Mouse (Mus musculus) limb, embryonic 15.5 days (tissue): ENCODE measurements around the gene Cdh22. TPM values are rescaled to one million over a fixed set of nuclear protein-coding genes. Genes with fewer than 3 reads are reported as not detected.

Source experiments
- ATAC-seq: fragments of 200-750 bp; cut with Nextera tagmentation; 2 replicates; pipeline ENCODE4 v1.8.0; 2017; ENCODE audit warnings: low read depth, moderate TSS enrichment; ENCODE audit not compliant: insufficient number of reproducible peaks, low FRiP score, low TSS enrichment
- H3K27ac ChIP-seq: fragments of 300-500 bp; sonication (generic); 2 replicates; pipeline ENCODE4 v1.5.1; 2015; ENCODE audit warnings: moderate library complexity, mild to moderate bottlenecking, inconsistent platforms
- H3K27me3 ChIP-seq: fragments of 300-500 bp; sonication (generic); 2 replicates; pipeline ENCODE4 v1.6.1; 2015; ENCODE audit warnings: inconsistent platforms
- H3K36me3 ChIP-seq: fragments of 300-500 bp; sonication (generic); 2 replicates; pipeline ENCODE4 v1.6.1; 2015; ENCODE audit warnings: inconsistent platforms
- H3K4me1 ChIP-seq: fragments of 300-500 bp; sonication (generic); 2 replicates; pipeline ENCODE4 v1.6.1; 2015; ENCODE audit warnings: inconsistent platforms
- H3K4me2 ChIP-seq: fragments of 300-500 bp; sonication (generic); 2 replicates; pipeline ENCODE4 v1.6.1; 2015; ENCODE audit warnings: mild to moderate bottlenecking, inconsistent platforms
- H3K4me3 ChIP-seq: fragments of 300-500 bp; sonication (generic); 2 replicates; pipeline ENCODE4 v1.5.1; 2015; ENCODE audit warnings: mild to moderate bottlenecking, inconsistent platforms
- H3K9ac ChIP-seq: fragments of 300-500 bp; sonication (generic); 2 replicates; pipeline ENCODE4 v1.6.1; 2015; ENCODE audit warnings: inconsistent platforms
- H3K9me3 ChIP-seq: fragments of 300-500 bp; sonication (generic); 2 replicates; pipeline ENCODE4 v1.6.1; 2016; ENCODE audit warnings: inconsistent platforms
- WGBS: fragments of 180-500 bp; shearing (Covaris S2); methylation state at CpG from one replicate; pipeline ENCODE4 v1.1.7; 2015; 5-methylcytosine and 5-hydroxymethylcytosine counted together
- polyA plus RNA-seq: library from polyadenylated mRNA; unstranded; fragments of >200 nt; fragmentation: Nextera tagmentation; extraction: Ambion mirVana; gene quantifications from 2 replicates; pipeline ENCODE4 v1.2.1, GENCODE M21; 2015

Cdh22 gene
- polyA plus RNA-seq, 1 experiment from 2014 or later: 0.19 TPM

- Histone ChIP-seq H3K4me2 (no peak overlapping the region), H3K9me3 (no peaks in the 10 kb centered on the region), H3K27ac (no peak overlapping the region), H3K36me3 (no peaks in the 10 kb centered on the region), H3K27me3 (peaks cover 69% of the 10 kb centered on the region), H3K4me1 (0 out of 2 replicates have a peak, but pooled peaks cover 3% of the 10 kb centered on the region), H3K4me3 (no peak overlapping the region), H3K9ac (no peak overlapping the region)
- 11% methylated on average over 10 of the region's 10 CpGs for WGBS
- no peak for ATAC-seq
These were observed 138.3 kb downstream of the Cdh22 start for GRCm38 (mm10) chr2:165096367-165096766.

- 37% methylated on average over 7 of the region's 7 CpGs for WGBS
These were observed 142.3 kb downstream of the Cdh22 start for GRCm38 (mm10) chr2:165092393-165092792.

GRCm38 (mm10) chr2:165091433-165091965, 143.2 kb downstream of the Cdh22 start:
- Histone ChIP-seq H3K4me1 (0 out of 2 replicates have a peak, but pooled peaks cover 2% of the 10 kb centered on the region), H3K9me3 (no peaks in the 10 kb centered on the region), H3K36me3 (no peaks in the 10 kb centered on the region), H3K4me2 (no peak overlapping the region), H3K9ac (no peak overlapping the region), H3K27me3 (peaks cover 27% of the 10 kb centered on the region), H3K4me3 (no peak overlapping the region), H3K27ac (no peak overlapping the region)
- 70% methylated on average over 8 of the region's 8 CpGs for WGBS
- no peak for ATAC-seq

More at GRCm38 (mm10) chr2:165092393-165092792, 142.3 kb downstream of the Cdh22 start:
- ATAC-seq: no peak
- Histone ChIP-seq H3K9me3 (no peaks in the 10 kb centered on the region), H3K4me2 (no peak overlapping the region), H3K4me3 (no peak overlapping the region), H3K27me3 (peaks cover 36% of the 10 kb centered on the region), H3K36me3 (no peaks in the 10 kb centered on the region), H3K9ac (no peak overlapping the region), H3K27ac (no peak overlapping the region), H3K4me1 (0 out of 2 replicates have a peak, but pooled peaks cover 3% of the 10 kb centered on the region)

GRCm38 (mm10) chr2:165090650-165091049, 144.0 kb downstream of the Cdh22 start, which contains the start of gene 1700025C18Rik:
TSS of gene 1700025C18Rik (minus strand) at chr2:165090750.
- Histone ChIP-seq H3K27me3 (peaks cover 19% of the 10 kb centered on the region), H3K9me3 (no peaks in the 10 kb centered on the region), H3K9ac (no peak within 1 kb of the TSS), H3K36me3 (no peaks in the 10 kb centered on the region), H3K4me1 (no peaks in the 10 kb centered on the region), H3K27ac (no peak within 1 kb of the TSS), H3K4me3 (no peak within 1 kb of the TSS), H3K4me2 (no peak within 1 kb of the TSS)
- ATAC-seq: no peak
- WGBS: 77% methylated on average over 2 of the region's 2 CpGs

- H3K27ac ChIP-seq: no peak overlapping the region
- WGBS: 22% methylated on average over 14 of the region's 14 CpGs
- H3K4me3 ChIP-seq: no peak overlapping the region
- no peak overlapping the region for H3K9ac ChIP-seq
- H3K9me3 ChIP-seq: no peaks in the 10 kb centered on the region
- H3K27me3 ChIP-seq: 0 out of 2 replicates have a peak, but pooled peaks cover 13% of the 10 kb centered on the region
- H3K36me3 ChIP-seq: no peaks in the 10 kb centered on the region
- no peaks in the 10 kb centered on the region for H3K4me1 ChIP-seq
- ATAC-seq: no peak
- H3K4me2 ChIP-seq: no peak overlapping the region
These were observed 145.2 kb downstream of the Cdh22 start for GRCm38 (mm10) chr2:165089470-165089869.

GRCm38 (mm10) chr2:165086634-165087033, 148.0 kb downstream of the Cdh22 start:
- Histone ChIP-seq H3K9me3 (no peaks in the 10 kb centered on the region), H3K9ac (no peak overlapping the region), H3K27me3 (0 out of 2 replicates have a peak, but pooled peaks cover 5% of the 10 kb centered on the region), H3K4me1 (no peaks in the 10 kb centered on the region), H3K27ac (no peak overlapping the region), H3K4me3 (no peak overlapping the region), H3K4me2 (no peak overlapping the region), H3K36me3 (no peaks in the 10 kb centered on the region)
- ATAC-seq: no peak
- WGBS: 86% methylated on average over 4 of the region's 4 CpGs

- Histone ChIP-seq H3K27ac (no peak overlapping the region), H3K4me1 (no peaks in the 10 kb centered on the region), H3K9me3 (no peaks in the 10 kb centered on the region), H3K9ac (no peak overlapping the region), H3K27me3 (peaks cover 53% of the 10 kb centered on the region), H3K36me3 (no peaks in the 10 kb centered on the region), H3K4me3 (no peak overlapping the region), H3K4me2 (no peak overlapping the region)
- no peak for ATAC-seq
- WGBS: 34% methylated on average over 7 of the region's 7 CpGs
These were observed 153.4 kb downstream of the Cdh22 start for GRCm38 (mm10) chr2:165081257-165081656.

GRCm38 (mm10) chr2:165080657-165081056, 154.0 kb downstream of the Cdh22 start:
- Histone ChIP-seq H3K27ac (no peak overlapping the region), H3K36me3 (no peaks in the 10 kb centered on the region), H3K27me3 (peaks cover 59% of the 10 kb centered on the region), H3K4me3 (no peak overlapping the region), H3K9me3 (no peaks in the 10 kb centered on the region), H3K9ac (no peak overlapping the region), H3K4me1 (no peaks in the 10 kb centered on the region), H3K4me2 (no peak overlapping the region)
- ATAC-seq: no peak
- WGBS: 24% methylated on average over 9 of the region's 9 CpGs

- no peak overlapping the region for H3K27ac ChIP-seq
- WGBS: 18% methylated on average over 10 of the region's 10 CpGs
These were observed 156.0 kb downstream of the Cdh22 start for GRCm38 (mm10) chr2:165078605-165079004.

GRCm38 (mm10) chr2:165078045-165078444, 156.6 kb downstream of the Cdh22 start:
- 54% methylated on average over 8 of the region's 8 CpGs for WGBS
- H3K9me3 ChIP-seq: no peaks in the 10 kb centered on the region
- H3K36me3 ChIP-seq: no peaks in the 10 kb centered on the region
- no peak overlapping the region for H3K27ac ChIP-seq
- no peak for ATAC-seq
- H3K4me2 ChIP-seq: no peak overlapping the region
- H3K27me3 ChIP-seq: peaks cover 85% of the 10 kb centered on the region
- no peaks in the 10 kb centered on the region for H3K4me1 ChIP-seq
- H3K9ac ChIP-seq: no peak overlapping the region
- H3K4me3 ChIP-seq: no peak overlapping the region

More at GRCm38 (mm10) chr2:165078605-165079004, 156.0 kb downstream of the Cdh22 start:
- H3K36me3 ChIP-seq: no peaks in the 10 kb centered on the region
- no peak overlapping the region for H3K9ac ChIP-seq
- no peak overlapping the region for H3K4me2 ChIP-seq
- ATAC-seq: no peak
- no peak overlapping the region for H3K4me3 ChIP-seq
- peaks cover 80% of the 10 kb centered on the region for H3K27me3 ChIP-seq
- no peaks in the 10 kb centered on the region for H3K9me3 ChIP-seq
- H3K4me1 ChIP-seq: no peaks in the 10 kb centered on the region

- Histone ChIP-seq H3K36me3 (no peaks in the 10 kb centered on the region), H3K27ac (no peak overlapping the region), H3K4me1 (no peaks in the 10 kb centered on the region), H3K4me3 (no peak overlapping the region), H3K27me3 (peaks cover 89% of the 10 kb centered on the region), H3K9ac (no peak overlapping the region), H3K9me3 (no peaks in the 10 kb centered on the region), H3K4me2 (no peak overlapping the region)
- WGBS: 8% methylated on average over 9 of the region's 9 CpGs
- no peak for ATAC-seq
These were observed 157.6 kb downstream of the Cdh22 start for GRCm38 (mm10) chr2:165077055-165077454.

- no peak for ATAC-seq
- Histone ChIP-seq H3K4me2 (no peak overlapping the region), H3K27me3 (peaks cover 88% of the 10 kb centered on the region), H3K9ac (no peak overlapping the region), H3K36me3 (no peaks in the 10 kb centered on the region), H3K9me3 (no peaks in the 10 kb centered on the region), H3K4me1 (no peaks in the 10 kb centered on the region), H3K27ac (no peak overlapping the region), H3K4me3 (no peak overlapping the region)
- WGBS: 35% methylated on average over 2 of the region's 2 CpGs
These were observed 159.7 kb downstream of the Cdh22 start for GRCm38 (mm10) chr2:165074937-165075336.
